Mouse (Mus musculus): ENCODE results near the gene Olfr576. TPM values are rescaled to one million over a fixed set of nuclear protein-coding genes. Genes with fewer than 3 reads are reported as not detected.
A peak's percentile ranks its signal among the peaks of the same experiment; 100 is the strongest.

Gene Olfr576
- not detected in 2 replicates for polyA plus RNA-seq (2014; fragmentation: Nextera tagmentation; extraction: Ambion mirVana)

DNA sequence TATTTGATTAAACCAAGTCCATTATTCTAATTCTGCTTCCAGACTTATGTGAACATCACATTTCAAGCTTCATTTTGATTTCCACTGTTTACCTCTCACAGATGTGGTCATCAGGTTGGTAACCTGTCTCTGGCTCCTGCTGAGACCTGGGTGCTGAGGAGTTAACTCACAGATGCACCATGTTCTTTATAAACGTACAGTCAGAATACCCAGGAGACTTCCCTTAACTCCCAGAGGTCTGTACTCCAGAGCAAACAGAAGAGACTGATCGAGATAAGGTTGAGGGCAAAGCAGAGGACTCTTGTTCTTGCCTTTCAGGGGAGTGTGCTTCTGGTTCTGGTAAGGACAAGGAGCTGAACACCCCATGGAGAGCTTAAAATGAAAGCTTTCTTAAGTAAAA, at the start of gene Olfr576:
Gene Olfr576 (plus strand): TSS at position 301 of the 400 bp plus-strand sequence.
- WGBS, result 65% methylated on average over 2 of the region's 2 CpGs
- Histone ChIP-seq H3K27ac (ENCODE audit: low read depth, low read length) (no peak within 1 kb of the TSS), H3K4me2 (replicated peaks; ENCODE audit: low read depth, low read length) (no peak within 1 kb of the TSS), H3K9ac (ENCODE audit: low read depth, low read length) (no peak within 1 kb of the TSS), H3K4me3 (ENCODE audit: low read depth, low read length) (no peak within 1 kb of the TSS), H3K36me3 (ENCODE audit: control insufficient read depth, insufficient read depth, low read length) (no peaks in the 10 kb centered on the region), H3K4me1 (replicated peaks; ENCODE audit: control insufficient read depth, insufficient read depth, low read length) (no peaks in the 10 kb centered on the region), H3K9me3 (ENCODE audit: control insufficient read depth, low read length) (no peaks in the 10 kb centered on the region), H3K27me3 (ENCODE audit: control insufficient read depth, insufficient read depth, low read length) (no peaks in the 10 kb centered on the region)
- no peak for ATAC-seq (ENCODE audit: low FRiP score)
- no peak for DNase-seq (ENCODE audit: low spot score)

DNA sequence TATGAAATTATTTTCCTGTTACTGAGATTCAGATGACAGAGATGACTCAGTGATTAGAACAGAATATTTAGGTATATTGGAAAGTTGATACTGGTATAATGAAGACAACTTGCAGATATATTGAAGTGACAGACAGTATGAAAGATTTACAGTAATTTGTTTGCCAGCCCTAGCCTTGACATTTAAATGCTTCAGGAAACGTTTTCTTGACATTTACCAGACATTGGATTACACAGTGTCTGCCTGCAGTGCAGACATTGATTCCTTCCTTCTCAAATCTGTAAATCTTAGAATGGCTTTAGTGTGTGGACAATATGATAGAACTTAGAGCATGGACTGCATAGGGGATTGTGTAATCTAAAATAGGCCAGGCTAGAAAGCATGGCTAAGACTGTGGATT, 47.2 kb upstream of the Olfr576 start:
- no peak for DNase-seq (ENCODE audit: low spot score)
- H3K27ac ChIP-seq (ENCODE audit: low read depth, low read length), result no peak overlapping the region
- WGBS, result 59% methylated on average over 1 of the region's 1 CpGs
- no peaks in the 10 kb centered on the region for H3K36me3 ChIP-seq (ENCODE audit: control insufficient read depth, insufficient read depth, low read length)
- no peaks in the 10 kb centered on the region for H3K9me3 ChIP-seq (ENCODE audit: control insufficient read depth, low read length)
- no peaks in the 10 kb centered on the region for H3K27me3 ChIP-seq (ENCODE audit: control insufficient read depth, insufficient read depth, low read length)
- H3K4me1 ChIP-seq (replicated peaks; ENCODE audit: control insufficient read depth, insufficient read depth, low read length), result no peaks in the 10 kb centered on the region
- H3K4me3 ChIP-seq (ENCODE audit: low read depth, low read length), result no peak overlapping the region
- no peak for ATAC-seq (ENCODE audit: low FRiP score)
- H3K4me2 ChIP-seq (replicated peaks; ENCODE audit: low read depth, low read length), result no peak overlapping the region
- no peak overlapping the region for H3K9ac ChIP-seq (ENCODE audit: low read depth, low read length)

DNA sequence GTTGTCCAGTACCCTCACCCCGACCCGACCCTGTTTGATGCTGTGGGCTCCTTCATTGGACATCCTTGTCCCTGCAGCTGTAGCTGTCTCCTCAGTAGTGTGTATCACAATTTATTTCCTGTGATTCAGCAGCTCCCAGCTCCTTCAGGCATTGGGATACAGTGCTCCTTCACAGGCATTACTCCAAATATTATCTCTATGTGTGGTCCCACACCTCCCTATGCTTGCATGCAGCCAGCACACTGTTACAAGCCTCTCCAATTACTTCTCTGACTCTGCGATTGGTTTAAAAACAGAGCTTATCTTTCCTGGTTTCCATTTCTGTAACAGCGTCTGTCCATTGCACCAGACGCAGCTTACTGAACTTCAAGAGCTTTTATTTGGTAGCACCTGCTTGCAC, 46.1 kb upstream of the Olfr576 start:
- Histone ChIP-seq H3K4me2 (replicated peaks; ENCODE audit: low read depth, low read length) (no peak overlapping the region), H3K4me3 (ENCODE audit: low read depth, low read length) (no peak overlapping the region), H3K27ac (ENCODE audit: low read depth, low read length) (no peak overlapping the region), H3K27me3 (ENCODE audit: control insufficient read depth, insufficient read depth, low read length) (no peaks in the 10 kb centered on the region), H3K4me1 (replicated peaks; ENCODE audit: control insufficient read depth, insufficient read depth, low read length) (no peaks in the 10 kb centered on the region), H3K36me3 (ENCODE audit: control insufficient read depth, insufficient read depth, low read length) (no peaks in the 10 kb centered on the region), H3K9me3 (ENCODE audit: control insufficient read depth, low read length) (no peaks in the 10 kb centered on the region), H3K9ac (ENCODE audit: low read depth, low read length) (no peak overlapping the region)
- ATAC-seq (ENCODE audit: low FRiP score) (no peak), DNase-seq (ENCODE audit: low spot score) (no peak)
- 85% methylated on average over 5 of the region's 5 CpGs for WGBS

DNA sequence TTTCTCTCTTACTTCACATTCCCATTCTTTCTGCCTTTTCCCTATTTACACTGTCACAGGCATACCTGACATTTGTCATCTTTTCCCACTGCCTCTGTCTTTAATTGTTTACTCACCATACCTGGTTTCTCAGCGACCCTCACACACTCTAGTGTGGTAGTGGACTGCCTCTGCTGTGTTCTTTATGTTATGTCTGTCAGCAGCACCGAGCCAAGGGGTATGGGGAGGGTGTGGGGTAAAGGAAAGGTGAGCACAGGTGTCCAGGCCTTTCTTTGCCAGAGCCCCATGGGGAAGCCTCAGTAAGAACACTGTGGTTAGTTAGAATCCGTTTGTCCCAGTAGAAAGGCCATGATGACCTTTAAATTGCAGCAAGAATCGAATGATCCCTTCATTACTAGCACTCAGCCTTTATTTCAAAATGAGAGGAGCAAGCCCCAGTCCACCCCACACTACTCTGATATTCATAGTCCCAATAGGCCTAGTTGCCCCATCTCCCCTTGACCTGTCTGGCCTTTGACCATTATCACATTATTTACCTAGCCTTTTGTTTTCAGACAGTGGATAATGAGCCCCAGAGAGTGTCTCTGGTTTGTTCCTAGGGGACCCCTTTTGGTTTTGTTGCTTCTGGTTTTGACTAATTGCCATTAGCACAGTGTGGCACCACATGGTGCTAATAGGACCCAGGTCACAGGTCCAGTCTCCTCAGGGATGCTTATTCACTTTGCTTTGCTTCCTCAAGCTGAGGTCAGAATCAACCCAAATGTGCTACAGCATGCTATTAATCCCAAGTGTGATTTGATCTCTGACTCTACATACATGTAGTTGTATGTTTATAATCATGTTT, 45.2 kb upstream of the Olfr576 start, which contains the start of gene Olfr571:
Gene Olfr571 (minus strand): TSS at position 505 of the 844 bp plus-strand sequence.
- WGBS, result 65% methylated on average over 4 of the region's 4 CpGs

DNA sequence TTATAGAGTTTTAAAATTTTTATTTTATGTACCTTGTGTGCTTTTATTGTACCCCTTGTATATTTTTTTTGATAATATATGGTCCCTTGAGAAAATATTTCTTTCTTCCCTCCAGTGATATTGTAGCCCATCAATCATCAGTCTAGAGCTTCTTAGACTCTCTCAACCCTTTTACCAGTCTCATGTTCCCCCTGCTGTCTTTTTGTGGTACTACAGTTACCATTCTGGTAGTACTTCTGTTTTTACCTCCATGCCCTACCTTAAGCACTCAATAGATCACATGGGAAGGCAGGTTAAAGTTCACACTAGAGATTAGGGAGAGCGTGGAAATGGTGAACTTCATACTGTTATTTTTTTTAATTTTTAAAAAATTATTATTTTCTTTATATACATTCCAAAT, 42.8 kb upstream of the Olfr576 start:
- H3K9ac ChIP-seq (ENCODE audit: low read depth, low read length), result no peak overlapping the region
- no peak overlapping the region for H3K4me2 ChIP-seq (replicated peaks; ENCODE audit: low read depth, low read length)
- no peak overlapping the region for H3K27ac ChIP-seq (ENCODE audit: low read depth, low read length)
- H3K36me3 ChIP-seq (ENCODE audit: control insufficient read depth, insufficient read depth, low read length), result no peaks in the 10 kb centered on the region
- 11% methylated on average over 1 of the region's 1 CpGs for WGBS
- no peaks in the 10 kb centered on the region for H3K27me3 ChIP-seq (ENCODE audit: control insufficient read depth, insufficient read depth, low read length)
- DNase-seq (ENCODE audit: low spot score), result peak; percentile 79
- peak; percentile 70 for ATAC-seq (ENCODE audit: low FRiP score)
- H3K9me3 ChIP-seq (ENCODE audit: control insufficient read depth, low read length), result no peaks in the 10 kb centered on the region
- no peak overlapping the region for H3K4me3 ChIP-seq (ENCODE audit: low read depth, low read length)
- H3K4me1 ChIP-seq (replicated peaks; ENCODE audit: control insufficient read depth, insufficient read depth, low read length), result no peaks in the 10 kb centered on the region

More for the DNA sequence above, 45.2 kb upstream of the Olfr576 start, which contains the start of gene Olfr571:
- DNase-seq (ENCODE audit: low spot score) (peak; percentile 4), ATAC-seq (ENCODE audit: low FRiP score) (peak; percentile 72)
- H3K4me1 ChIP-seq (replicated peaks; ENCODE audit: control insufficient read depth, insufficient read depth, low read length), result no peaks in the 10 kb centered on the region
- H3K9me3 ChIP-seq (ENCODE audit: control insufficient read depth, low read length), result no peaks in the 10 kb centered on the region
- no peak within 1 kb of the TSS for H3K4me3 ChIP-seq (ENCODE audit: low read depth, low read length)
- no peak within 1 kb of the TSS for H3K9ac ChIP-seq (ENCODE audit: low read depth, low read length)
- H3K27ac ChIP-seq (ENCODE audit: low read depth, low read length), result no peak within 1 kb of the TSS
- H3K27me3 ChIP-seq (ENCODE audit: control insufficient read depth, insufficient read depth, low read length), result no peaks in the 10 kb centered on the region
- no peaks in the 10 kb centered on the region for H3K36me3 ChIP-seq (ENCODE audit: control insufficient read depth, insufficient read depth, low read length)
- H3K4me2 ChIP-seq (replicated peaks; ENCODE audit: low read depth, low read length), result no peak within 1 kb of the TSS

DNA sequence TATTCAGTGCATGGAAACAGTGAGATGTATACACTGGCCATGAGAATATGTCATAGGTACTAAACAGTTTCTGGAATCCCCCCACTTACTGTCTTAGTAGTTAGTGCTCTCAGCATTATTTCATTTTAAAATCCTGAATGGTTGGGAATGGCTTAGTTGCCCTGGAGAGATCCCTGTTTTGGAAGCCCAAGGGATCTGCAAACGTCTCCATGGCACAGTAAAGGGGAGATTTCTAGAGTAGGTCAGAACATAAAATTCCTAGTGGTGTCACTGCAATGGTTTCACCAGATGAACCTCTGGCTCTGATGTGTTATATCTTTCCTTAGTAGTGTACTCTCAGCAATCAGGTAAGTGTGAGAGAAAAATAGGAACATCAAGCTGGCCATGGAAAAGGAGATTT, 38.4 kb upstream of the Olfr576 start, which contains the start of gene Olfr572:
Gene Olfr572 (plus strand): TSS at position 301 of the 400 bp plus-strand sequence.
- H3K4me2 ChIP-seq (replicated peaks; ENCODE audit: low read depth, low read length), result no peak within 1 kb of the TSS
- no peak within 1 kb of the TSS for H3K4me3 ChIP-seq (ENCODE audit: low read depth, low read length)
- no peak within 1 kb of the TSS for H3K27ac ChIP-seq (ENCODE audit: low read depth, low read length)
- no peaks in the 10 kb centered on the region for H3K9me3 ChIP-seq (ENCODE audit: control insufficient read depth, low read length)
- H3K27me3 ChIP-seq (ENCODE audit: control insufficient read depth, insufficient read depth, low read length), result no peaks in the 10 kb centered on the region
- WGBS, result 74% methylated on average over 1 of the region's 1 CpGs
- no peak within 1 kb of the TSS for H3K9ac ChIP-seq (ENCODE audit: low read depth, low read length)
- no peaks in the 10 kb centered on the region for H3K36me3 ChIP-seq (ENCODE audit: control insufficient read depth, insufficient read depth, low read length)
- no peak for DNase-seq (ENCODE audit: low spot score)
- no peaks in the 10 kb centered on the region for H3K4me1 ChIP-seq (replicated peaks; ENCODE audit: control insufficient read depth, insufficient read depth, low read length)
- no peak for ATAC-seq (ENCODE audit: low FRiP score)

DNA sequence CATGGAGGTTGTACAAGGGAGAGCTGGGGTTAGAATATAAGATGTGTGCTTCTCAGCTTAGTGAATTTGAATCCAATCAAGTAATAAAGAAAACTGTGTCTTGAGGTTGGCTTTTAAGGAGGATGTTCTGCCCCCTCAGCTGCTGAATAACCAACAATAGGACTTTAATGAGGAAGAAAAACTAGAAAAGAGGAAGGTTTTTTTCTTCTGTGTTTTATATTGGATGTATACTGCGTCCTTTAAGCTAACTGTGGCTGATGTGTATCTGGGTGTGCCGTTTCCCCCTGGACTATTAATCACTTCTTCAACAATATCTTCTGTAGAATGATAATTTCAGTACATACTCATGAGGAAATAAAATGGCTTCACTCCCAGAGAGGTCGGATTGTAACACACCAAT, 35.4 kb upstream of the Olfr576 start:
- no peaks in the 10 kb centered on the region for H3K4me1 ChIP-seq (replicated peaks; ENCODE audit: control insufficient read depth, insufficient read depth, low read length)
- DNase-seq (ENCODE audit: low spot score) (no peak), ATAC-seq (ENCODE audit: low FRiP score) (no peak)

DNA sequence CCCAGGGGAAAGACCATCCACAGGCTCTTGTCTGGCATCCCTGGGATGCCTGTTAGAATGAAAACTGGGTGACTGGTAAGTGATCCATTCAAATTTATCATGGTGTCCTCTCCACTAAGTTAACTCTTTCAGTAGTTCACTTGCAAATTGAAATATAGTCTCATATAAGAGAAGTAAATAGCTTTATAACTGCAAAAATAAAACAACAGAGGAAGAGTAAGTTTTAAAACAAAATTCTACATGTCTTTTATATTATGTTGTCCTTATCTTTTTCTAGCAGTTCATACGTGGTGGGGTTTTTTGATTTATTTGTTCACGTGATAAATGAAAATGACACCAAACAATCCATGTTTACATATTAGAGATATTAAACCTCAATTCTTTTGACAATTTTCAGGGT, 20.0 kb upstream of the Olfr576 start, which contains the start of gene Olfr573-ps1:
Gene Olfr573-ps1 (minus strand): TSS at position 101 of the 400 bp plus-strand sequence.
- ATAC-seq (ENCODE audit: low FRiP score), result no peak
- H3K27ac ChIP-seq (ENCODE audit: low read depth, low read length), result no peak within 1 kb of the TSS

More for the DNA sequence above, 35.4 kb upstream of the Olfr576 start:
- Histone ChIP-seq H3K36me3 (ENCODE audit: control insufficient read depth, insufficient read depth, low read length) (no peaks in the 10 kb centered on the region), H3K4me2 (replicated peaks; ENCODE audit: low read depth, low read length) (no peak overlapping the region), H3K27me3 (ENCODE audit: control insufficient read depth, insufficient read depth, low read length) (no peaks in the 10 kb centered on the region), H3K27ac (ENCODE audit: low read depth, low read length) (no peak overlapping the region), H3K9ac (ENCODE audit: low read depth, low read length) (no peak overlapping the region), H3K9me3 (ENCODE audit: control insufficient read depth, low read length) (no peaks in the 10 kb centered on the region), H3K4me3 (ENCODE audit: low read depth, low read length) (no peak overlapping the region)
- WGBS, result 79% methylated on average over 3 of the region's 3 CpGs

DNA sequence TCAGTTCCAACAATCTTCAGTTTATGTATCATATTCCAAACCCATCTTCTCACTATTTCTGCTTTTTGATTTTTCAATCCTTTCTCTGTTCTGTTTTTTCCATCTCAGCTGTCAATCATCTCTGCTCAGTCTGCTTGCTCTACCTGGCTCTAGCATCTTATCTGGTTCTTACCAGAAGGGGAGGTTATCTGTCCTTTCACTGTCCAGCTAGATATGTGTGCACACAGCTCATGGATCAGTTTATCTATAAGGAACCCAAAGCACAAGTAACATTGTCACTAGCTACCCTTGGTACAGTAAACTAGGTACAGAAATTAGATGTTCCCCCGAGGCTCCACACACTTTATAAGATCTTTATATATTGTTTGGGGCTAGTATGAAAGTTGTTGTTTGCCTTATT, 19.0 kb upstream of the Olfr576 start:
- no peak overlapping the region for H3K4me2 ChIP-seq (replicated peaks; ENCODE audit: low read depth, low read length)
- H3K4me3 ChIP-seq (ENCODE audit: low read depth, low read length), result no peak overlapping the region
- no peaks in the 10 kb centered on the region for H3K36me3 ChIP-seq (ENCODE audit: control insufficient read depth, insufficient read depth, low read length)
- H3K27me3 ChIP-seq (ENCODE audit: control insufficient read depth, insufficient read depth, low read length), result no peaks in the 10 kb centered on the region
- WGBS, result 89% methylated on average over 1 of the region's 1 CpGs
- DNase-seq (ENCODE audit: low spot score), result no peak
- H3K4me1 ChIP-seq (replicated peaks; ENCODE audit: control insufficient read depth, insufficient read depth, low read length), result no peaks in the 10 kb centered on the region
- no peaks in the 10 kb centered on the region for H3K9me3 ChIP-seq (ENCODE audit: control insufficient read depth, low read length)
- ATAC-seq (ENCODE audit: low FRiP score), result no peak
- H3K27ac ChIP-seq (ENCODE audit: low read depth, low read length), result no peak overlapping the region
- no peak overlapping the region for H3K9ac ChIP-seq (ENCODE audit: low read depth, low read length)

More for the DNA sequence above, 20.0 kb upstream of the Olfr576 start, which contains the start of gene Olfr573-ps1:
- 93% methylated on average over 2 of the region's 2 CpGs for WGBS
- Histone ChIP-seq H3K9me3 (ENCODE audit: control insufficient read depth, low read length) (no peaks in the 10 kb centered on the region), H3K4me3 (ENCODE audit: low read depth, low read length) (no peak within 1 kb of the TSS), H3K27me3 (ENCODE audit: control insufficient read depth, insufficient read depth, low read length) (no peaks in the 10 kb centered on the region), H3K9ac (ENCODE audit: low read depth, low read length) (no peak within 1 kb of the TSS), H3K4me1 (replicated peaks; ENCODE audit: control insufficient read depth, insufficient read depth, low read length) (no peaks in the 10 kb centered on the region), H3K36me3 (ENCODE audit: control insufficient read depth, insufficient read depth, low read length) (no peaks in the 10 kb centered on the region), H3K4me2 (replicated peaks; ENCODE audit: low read depth, low read length) (no peak within 1 kb of the TSS)
- DNase-seq (ENCODE audit: low spot score), result no peak

Data from hindbrain, embryonic 11.5 days (tissue).